Mouse (Mus musculus) MEL (cell line): ENCODE measurements around the gene Rxrb. TPM values are rescaled to one million over a fixed set of nuclear protein-coding genes. Genes with fewer than 3 reads are reported as not detected.
A peak's percentile ranks its signal among the peaks of the same experiment; 100 is the strongest.

Experiments
- DNase-seq: peaks from one replicate; pipeline ENCODE4 v3.0.0; 2011; ENCODE audit warnings: low read depth, low spot score
- H3K27ac ChIP-seq: 2 replicates; pipeline ENCODE4 v1.5.1; 2012; ENCODE audit warnings: low read depth, mild to moderate bottlenecking, control low read depth, low read length, moderate library complexity; ENCODE audit not compliant: control insufficient read depth
- H3K27me3 ChIP-seq, 2 experiments: fragments of 150-350 bp in 1 of 2; sonication (generic) in 1 of 2; 2 replicates each; pipeline ENCODE4 v1.6.1; 2012; ENCODE audit warnings: low read length in 2 of 2, mild to moderate bottlenecking in 2 of 2, improper control_type of control experiment in 1 of 2, moderate library complexity in 1 of 2; ENCODE audit not compliant: insufficient read depth in 2 of 2, control insufficient read depth in 1 of 2
- H3K36me3 ChIP-seq, 2 experiments: 2 replicates each; pipeline ENCODE4 v1.6.1; 2012 to 2014; ENCODE audit warnings: low read length in 2 of 2, improper control_type of control experiment in 1 of 2, inconsistent platforms in 1 of 2, mild to moderate bottlenecking in 1 of 2; ENCODE audit not compliant: insufficient read depth in 2 of 2, control insufficient read depth in 1 of 2
- H3K4me1 ChIP-seq, 2 experiments: fragments of 150-350 bp in 1 of 2; sonication (generic) in 1 of 2; 2 replicates each; pipeline ENCODE4 v1.6.1; 2012; ENCODE audit warnings: low read length in 2 of 2, improper control_type of control experiment in 1 of 2, mild to moderate bottlenecking in 1 of 2; ENCODE audit not compliant: insufficient read depth in 2 of 2, control insufficient read depth in 1 of 2
- H3K4me3 ChIP-seq, 2 experiments: fragments of 150-350 bp in 1 of 2; sonication (generic) in 1 of 2; 2 replicates each; pipeline ENCODE4 v1.5.1; 2012; ENCODE audit warnings: low read depth in 2 of 2, low read length in 2 of 2, mild to moderate bottlenecking in 2 of 2, moderate library complexity in 2 of 2, control low read depth in 1 of 2, improper control_type of control experiment in 1 of 2; ENCODE audit not compliant: control insufficient read depth in 1 of 2, insufficient read depth in 1 of 2
- H3K79me2 ChIP-seq: 2 replicates; pipeline ENCODE4 v1.6.1; 2012; ENCODE audit warnings: mild to moderate bottlenecking, low read length, moderate library complexity; ENCODE audit not compliant: control insufficient read depth, poor library complexity, insufficient read depth
- H3K9ac ChIP-seq: 2 replicates; pipeline ENCODE4 v1.6.1; 2012; ENCODE audit warnings: low read depth, mild to moderate bottlenecking, control low read depth, low read length, moderate library complexity; ENCODE audit not compliant: control insufficient read depth, poor library complexity, severe bottlenecking
- H3K9me3 ChIP-seq: fragments of 150-350 bp; sonication (generic); replicated peaks from 2 replicates; pipeline ENCODE4 v1.6.1; 2012; ENCODE audit warnings: mild to moderate bottlenecking, low read length, improper control_type of control experiment, moderate library complexity; ENCODE audit not compliant: insufficient read depth
- BHLHE40 ChIP-seq: IDR thresholded peaks from 2 replicates; pipeline ENCODE4 v1.6.1; 2012; ENCODE audit warnings: low read depth, mild to moderate bottlenecking, inconsistent platforms, low read length, improper control_type of control experiment, borderline replicate concordance
- CHD2 ChIP-seq: IDR thresholded peaks from 2 replicates; pipeline ENCODE4 v1.6.1; 2011; ENCODE audit warnings: low read length, improper control_type of control experiment
- CTCF ChIP-seq, 3 experiments: IDR thresholded peaks in 2 of 3; conservative IDR thresholded peaks in 1 of 3; 2 replicates each; pipeline ENCODE4 v1.5.1; 2011 to 2012; ENCODE audit warnings: low read length in 3 of 3, low read depth in 2 of 3, mild to moderate bottlenecking in 2 of 3, improper control_type of control experiment in 1 of 3, inconsistent platforms in 1 of 3, mixed read lengths in 1 of 3, moderate library complexity in 1 of 3; ENCODE audit not compliant: control insufficient read depth in 1 of 3, insufficient read depth in 1 of 3, poor library complexity in 1 of 3, severe bottlenecking in 1 of 3
- E2F4 ChIP-seq: IDR thresholded peaks from 2 replicates; pipeline ENCODE4 v1.6.1; 2011; ENCODE audit warnings: low read depth, low read length, improper control_type of control experiment, borderline replicate concordance
- ELF1 ChIP-seq: IDR thresholded peaks from 2 replicates; pipeline ENCODE4 v1.6.1; 2014; ENCODE audit warnings: low read depth, mild to moderate bottlenecking, inconsistent platforms, low read length, improper control_type of control experiment, moderate library complexity
- EP300 ChIP-seq, 2 experiments: IDR thresholded peaks; 2 replicates each; pipeline ENCODE4 v1.6.1; 2011; ENCODE audit warnings: improper control_type of control experiment in 2 of 2, low read length in 2 of 2, low read depth in 1 of 2, mild to moderate bottlenecking in 1 of 2
- ETS1 ChIP-seq: IDR thresholded peaks from 2 replicates; pipeline ENCODE4 v1.6.1; 2012; ENCODE audit warnings: low read depth, mild to moderate bottlenecking, inconsistent platforms, low read length, improper control_type of control experiment, moderate library complexity
- GABPA ChIP-seq: IDR thresholded peaks from 2 replicates; pipeline ENCODE4 v1.6.1; 2012; ENCODE audit warnings: low read depth, mild to moderate bottlenecking, inconsistent platforms, low read length, improper control_type of control experiment, moderate library complexity
- HCFC1 ChIP-seq: IDR thresholded peaks from 2 replicates; pipeline ENCODE4 v1.6.1; 2012; ENCODE audit warnings: low read depth, mild to moderate bottlenecking, inconsistent platforms, low read length, improper control_type of control experiment, moderate library complexity
- MAX ChIP-seq: IDR thresholded peaks from 2 replicates; pipeline ENCODE4 v1.6.1; 2011; ENCODE audit warnings: low read length, improper control_type of control experiment
- MAZ ChIP-seq: IDR thresholded peaks from 2 replicates; pipeline ENCODE4 v1.6.1; 2012; ENCODE audit warnings: low read depth, mild to moderate bottlenecking, inconsistent platforms, low read length, improper control_type of control experiment
- MEF2A ChIP-seq: IDR thresholded peaks from 2 replicates; pipeline ENCODE4 v1.6.1; 2014; ENCODE audit warnings: low read depth, mild to moderate bottlenecking, inconsistent platforms, low read length, improper control_type of control experiment; ENCODE audit not compliant: poor library complexity, insufficient replicate concordance, severe bottlenecking; ENCODE audit errors: extremely low read depth
- MYC ChIP-seq: IDR thresholded peaks from 2 replicates; pipeline ENCODE4 v1.6.1; 2011; ENCODE audit warnings: low read depth, mild to moderate bottlenecking, low read length, improper control_type of control experiment, moderate library complexity
- POLR2A ChIP-seq, 2 experiments: IDR thresholded peaks; 2 replicates each; pipeline ENCODE4 v1.6.1; 2011 to 2012; ENCODE audit warnings: low read length in 2 of 2, mild to moderate bottlenecking in 2 of 2, control low read depth in 1 of 2, improper control_type of control experiment in 1 of 2, low read depth in 1 of 2, moderate library complexity in 1 of 2; ENCODE audit not compliant: control insufficient read depth in 1 of 2, insufficient read depth in 1 of 2, poor library complexity in 1 of 2
- POLR2AphosphoS2 ChIP-seq: IDR thresholded peaks from 2 replicates; pipeline ENCODE4 v1.6.1; 2011; ENCODE audit warnings: low read length, improper control_type of control experiment
- RAD21 ChIP-seq: IDR thresholded peaks from 2 replicates; pipeline ENCODE4 v1.6.1; 2011; ENCODE audit warnings: mild to moderate bottlenecking, low read depth, low read length, improper control_type of control experiment
- RCOR1 ChIP-seq: IDR thresholded peaks from 2 replicates; pipeline ENCODE4 v1.6.1; 2012; ENCODE audit warnings: low read depth, mild to moderate bottlenecking, inconsistent platforms, low read length, improper control_type of control experiment
- SIN3A ChIP-seq: IDR thresholded peaks from 2 replicates; pipeline ENCODE4 v1.6.1; 2012; ENCODE audit warnings: low read length, improper control_type of control experiment, inconsistent platforms
- SMC3 ChIP-seq: IDR thresholded peaks from 2 replicates; pipeline ENCODE4 v1.6.1; 2011; ENCODE audit warnings: low read depth, low read length, improper control_type of control experiment
- TAL1 ChIP-seq: IDR thresholded peaks from 2 replicates; pipeline ENCODE4 v1.6.1; 2012; ENCODE audit warnings: mild to moderate bottlenecking, inconsistent platforms, low read length, moderate library complexity, mixed read lengths
- TBP ChIP-seq: IDR thresholded peaks from 2 replicates; pipeline ENCODE4 v1.8.0; 2011; ENCODE audit warnings: low read depth, low read length, improper control_type of control experiment
- TCF12 ChIP-seq: IDR thresholded peaks from 2 replicates; pipeline ENCODE4 v1.6.1; 2014; ENCODE audit warnings: low read depth, mild to moderate bottlenecking, inconsistent platforms, low read length, improper control_type of control experiment, moderate library complexity
- USF1 ChIP-seq: IDR thresholded peaks from 2 replicates; pipeline ENCODE4 v1.6.1; 2014; ENCODE audit warnings: low read depth, mild to moderate bottlenecking, inconsistent platforms, low read length, improper control_type of control experiment, moderate library complexity
- USF2 ChIP-seq, 2 experiments: IDR thresholded peaks; 2 replicates each; pipeline ENCODE4 v1.6.1; 2011 to 2012; ENCODE audit warnings: improper control_type of control experiment in 2 of 2, low read length in 2 of 2, borderline replicate concordance in 1 of 2, inconsistent platforms in 1 of 2, low read depth in 1 of 2, mild to moderate bottlenecking in 1 of 2; ENCODE audit not compliant: insufficient read depth in 1 of 2
- ZC3H11A ChIP-seq: IDR thresholded peaks from 2 replicates; pipeline ENCODE4 v1.6.1; 2012; ENCODE audit warnings: low read depth, mild to moderate bottlenecking, inconsistent platforms, low read length, improper control_type of control experiment
- ZKSCAN1 ChIP-seq: IDR thresholded peaks from 2 replicates; pipeline ENCODE4 v1.6.1; 2012; ENCODE audit warnings: low read depth, mild to moderate bottlenecking, inconsistent platforms, low read length, improper control_type of control experiment, moderate library complexity
- ZNF384 ChIP-seq: IDR thresholded peaks from 2 replicates; pipeline ENCODE4 v1.6.1; 2012; ENCODE audit warnings: low read depth, mild to moderate bottlenecking, inconsistent platforms, low read length, improper control_type of control experiment
- polyA plus RNA-seq, 2 experiments: library from polyadenylated mRNA; stranded (reverse) in 1 of 2; unstranded in 1 of 2; fragments of >175 nt in 1 of 2; fragments of >200 nt in 1 of 2; gene quantifications; 2 replicates each; pipeline versions ENCODE4 v1.2.1 to v1.2.4; 2012; ENCODE audit warnings: low replicate concordance in 2 of 2, low read depth in 1 of 2; ENCODE audit not compliant: insufficient read length in 2 of 2, insufficient read depth in 1 of 2, missing spikeins in 1 of 2
- total RNA-seq: library from RNA; depleted of rRNA; stranded (reverse); fragments of 300-350 nt; gene quantifications from 2 replicates; pipeline ENCODE4 v1.2.3, GENCODE M21; 2012

Rxrb gene
- total and polyA plus RNA-seq, 3 experiments: 37.6 to 63.4 TPM; not detected in 1

DNA sequence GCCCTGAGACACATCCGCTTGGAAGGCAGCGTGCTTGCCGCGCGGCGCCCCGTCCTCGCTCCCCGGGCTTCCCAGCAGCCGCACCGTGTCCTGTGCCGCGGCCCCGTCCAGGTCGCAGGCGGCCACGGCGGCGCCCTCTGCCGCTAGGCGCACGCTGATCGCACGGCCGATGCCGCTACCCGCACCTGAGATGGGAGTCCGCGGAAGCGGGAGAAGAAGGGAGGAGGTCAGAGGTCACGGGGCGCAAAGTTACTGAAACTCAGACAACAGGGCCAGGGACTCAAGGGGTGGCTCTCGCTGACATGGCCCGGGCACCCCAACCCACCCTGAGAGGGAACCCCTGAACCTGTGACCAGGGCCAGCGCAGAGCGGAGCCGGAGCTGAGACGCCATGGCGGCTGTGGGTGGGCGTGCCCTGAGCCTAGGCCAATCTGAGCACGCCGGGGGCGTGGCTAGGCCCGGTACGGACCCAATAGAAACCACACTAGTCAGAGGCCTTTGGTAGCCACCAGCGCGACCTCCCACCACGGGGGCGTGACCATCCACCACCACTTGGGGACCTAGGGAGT, 3.9 kb upstream of the Rxrb start, which contains the start of gene H2-Ke6 (continued):
- TF ChIP-seq ELF1 (no peak), ZC3H11A (no peak), MAX (no peak), MAZ (0 out of 2 replicates have a peak, but pooled peaks have one; percentile 50), USF1 (peak; percentile 58), MEF2A (no peak), EP300 (IDR thresholded peaks at IDR 0.05; ENCODE audit: low read depth in 1 of 2, low read length in 2 of 2) (no peak), CTCF (IDR thresholded peaks at IDR 0.05 in 2 of 3, conservative IDR thresholded peaks at IDR 0.05 in 1 of 3; ENCODE audit: control insufficient read depth in 1 of 3, insufficient read depth in 1 of 3, low read depth in 2 of 3, low read length in 3 of 3, poor library complexity in 1 of 3, severe bottlenecking in 1 of 3) (peak in 2 of 3 experiments; percentile 6 to 35; a peak in 3 of 6 replicates), CHD2 (no peak), ZKSCAN1 (no peak), POLR2AphosphoS2 (peak; percentile 96), GABPA (no peak), TBP (peak; percentile 74; the same call in 1 of the 2 replicates), TAL1 (no peak), ZNF384 (no peak), BHLHE40 (no peak)

GRCm38 (mm10) chr17:34028501-34029149, 3.0 kb upstream of the Rxrb start:
- no peak overlapping the region for H3K9ac ChIP-seq
- no peak for TF ChIP-seq USF2 (IDR thresholded peaks at IDR 0.05; ENCODE audit: borderline replicate concordance in 1 of 2, insufficient read depth in 1 of 2, low read depth in 1 of 2, low read length in 2 of 2)
- no peak for TF ChIP-seq MEF2A
- TF ChIP-seq ZC3H11A: no peak
- TF ChIP-seq ZNF384: no peak
- TF ChIP-seq HCFC1: no peak
- no peak for TF ChIP-seq SMC3
- TF ChIP-seq POLR2AphosphoS2: no peak
- TF ChIP-seq BHLHE40: no peak
- no peak for TF ChIP-seq POLR2A (IDR thresholded peaks at IDR 0.05; ENCODE audit: control insufficient read depth in 1 of 2, insufficient read depth in 1 of 2, low read depth in 1 of 2, low read length in 2 of 2, poor library complexity in 1 of 2)
- no peak for TF ChIP-seq E2F4
- no peak for TF ChIP-seq RCOR1
- no peak for TF ChIP-seq ELF1
- no peak for TF ChIP-seq TCF12
- no peak for TF ChIP-seq RAD21
- no peak for TF ChIP-seq MYC
- no peak for TF ChIP-seq ETS1
- no peak for TF ChIP-seq SIN3A
- TF ChIP-seq, all 39 proteins: peak for 0
- Histone ChIP-seq H3K27me3 (no peaks in the 10 kb centered on the region), H3K36me3 (peaks cover 3 to 21% of the 10 kb centered on the region in 2 experiments; a peak in 3 of 4 replicates), H3K9me3 (no peaks in the 10 kb centered on the region), H3K4me3 (no peak overlapping the region), H3K27ac (no peak overlapping the region), H3K4me1 (peaks cover 2 to 37% of the 10 kb centered on the region in 2 experiments; a peak in 3 of 4 replicates), H3K79me2 (peaks cover 50% of the 10 kb centered on the region)
- DNase-seq: no peak
